Mouse (Mus musculus): ENCODE results near the gene Nolc1. TPM values are rescaled to one million over a fixed set of nuclear protein-coding genes. Genes with fewer than 3 reads are reported as not detected.
A peak's percentile ranks its signal among the peaks of the same experiment; 100 is the strongest.

Nolc1 gene
- polyA plus RNA-seq, 1 experiment from 2014 or later: 79.8 TPM

DNA sequence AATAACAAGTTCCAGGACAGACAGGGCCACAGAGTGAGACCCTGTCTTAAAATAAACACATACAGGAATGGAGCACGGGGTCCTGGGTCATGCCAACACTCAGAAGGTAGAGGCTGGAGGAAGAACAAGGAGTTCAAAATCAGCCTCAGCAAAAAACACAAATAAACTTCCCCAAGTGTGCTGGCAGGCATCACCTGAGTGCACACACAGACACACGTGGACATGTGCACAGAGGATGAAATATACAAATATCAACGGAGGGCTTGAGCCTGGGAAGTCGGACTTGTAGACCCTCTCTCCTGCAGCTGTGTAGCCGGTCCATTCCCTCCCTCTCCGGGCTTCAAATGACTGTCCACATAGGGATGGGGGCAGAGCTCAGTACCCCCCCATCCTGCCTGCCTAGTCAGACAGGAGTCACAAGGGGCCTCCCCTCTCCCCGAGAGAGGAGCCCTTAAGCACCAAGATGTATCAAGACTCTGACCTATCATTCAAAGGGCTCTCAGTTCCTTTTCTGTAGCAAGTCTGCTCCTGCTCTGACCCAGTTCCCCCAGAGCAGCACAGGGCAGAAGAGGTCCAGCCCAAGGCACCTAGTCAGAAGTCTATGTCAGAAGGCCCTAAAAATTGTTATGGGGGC is 34.2 kb upstream of the Nolc1 start:
- H3K27me3 ChIP-seq (ENCODE audit: control insufficient read depth, insufficient read depth, low read length): no peaks in the 10 kb centered on the region
- H3K36me3 ChIP-seq (ENCODE audit: control insufficient read depth, insufficient read depth, low read length): no peaks in the 10 kb centered on the region
- peaks cover 69% of the 10 kb centered on the region for H3K4me1 ChIP-seq (ENCODE audit: control insufficient read depth, insufficient read depth, low read length)
- peak overlapping the region; percentile 99 for H3K27ac ChIP-seq (ENCODE audit: low read length)
- no peak for ATAC-seq (ENCODE audit: insufficient read depth, low FRiP score)
- H3K9me3 ChIP-seq (replicated peaks; ENCODE audit: control insufficient read depth, low read length): no peaks in the 10 kb centered on the region
- peak overlapping the region; percentile 94 for H3K4me2 ChIP-seq (ENCODE audit: low read depth, low read length)
- H3K9ac ChIP-seq (ENCODE audit: low read length): peak overlapping the region; percentile 98
- WGBS: 16% methylated on average over 7 of the region's 7 CpGs
- peak overlapping the region; percentile 97 for H3K4me3 ChIP-seq (replicated peaks; ENCODE audit: low read length)

DNA sequence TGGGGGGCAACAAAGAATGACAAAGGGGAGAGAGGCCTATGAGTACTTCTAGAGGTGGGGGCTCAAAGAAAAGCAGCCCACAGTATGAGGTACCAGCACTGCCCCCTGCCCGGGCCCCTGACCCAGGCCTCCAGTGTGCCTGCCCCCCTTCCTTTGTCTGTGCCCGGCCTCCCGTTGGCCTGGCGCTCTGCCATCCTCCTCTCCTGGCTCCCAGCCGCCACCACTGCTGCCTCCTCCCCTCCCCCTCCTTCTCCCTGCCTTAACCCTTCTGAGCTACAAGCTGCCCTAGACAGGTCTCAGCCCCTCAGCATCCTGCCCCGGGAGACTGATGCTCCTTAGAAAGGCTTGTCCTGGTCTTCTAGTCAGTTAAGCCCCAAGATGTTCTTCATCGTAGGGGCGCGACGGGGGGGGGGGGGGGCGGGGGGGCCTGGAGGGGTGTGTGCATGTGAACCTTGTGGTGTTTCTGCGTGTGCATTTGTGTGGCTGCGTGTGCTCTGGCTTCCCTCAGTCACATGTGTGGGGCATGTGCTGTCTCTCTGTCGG is 33.7 kb upstream of the Nolc1 start:
- Histone ChIP-seq H3K4me3 (replicated peaks; ENCODE audit: low read length) (peak overlapping the region; percentile 97), H3K4me1 (ENCODE audit: control insufficient read depth, insufficient read depth, low read length) (peaks cover 69% of the 10 kb centered on the region), H3K4me2 (ENCODE audit: low read depth, low read length) (peak overlapping the region; percentile 94), H3K9ac (ENCODE audit: low read length) (peak overlapping the region; percentile 98), H3K27me3 (ENCODE audit: control insufficient read depth, insufficient read depth, low read length) (no peaks in the 10 kb centered on the region), H3K27ac (ENCODE audit: low read length) (peak overlapping the region; percentile 99), H3K9me3 (replicated peaks; ENCODE audit: control insufficient read depth, low read length) (no peaks in the 10 kb centered on the region), H3K36me3 (ENCODE audit: control insufficient read depth, insufficient read depth, low read length) (no peaks in the 10 kb centered on the region)
- WGBS: under 1% methylated on average over 9 of the region's 14 CpGs
- ATAC-seq (ENCODE audit: insufficient read depth, low FRiP score): peak; percentile 5; the same call in 1 of the 2 replicates

DNA sequence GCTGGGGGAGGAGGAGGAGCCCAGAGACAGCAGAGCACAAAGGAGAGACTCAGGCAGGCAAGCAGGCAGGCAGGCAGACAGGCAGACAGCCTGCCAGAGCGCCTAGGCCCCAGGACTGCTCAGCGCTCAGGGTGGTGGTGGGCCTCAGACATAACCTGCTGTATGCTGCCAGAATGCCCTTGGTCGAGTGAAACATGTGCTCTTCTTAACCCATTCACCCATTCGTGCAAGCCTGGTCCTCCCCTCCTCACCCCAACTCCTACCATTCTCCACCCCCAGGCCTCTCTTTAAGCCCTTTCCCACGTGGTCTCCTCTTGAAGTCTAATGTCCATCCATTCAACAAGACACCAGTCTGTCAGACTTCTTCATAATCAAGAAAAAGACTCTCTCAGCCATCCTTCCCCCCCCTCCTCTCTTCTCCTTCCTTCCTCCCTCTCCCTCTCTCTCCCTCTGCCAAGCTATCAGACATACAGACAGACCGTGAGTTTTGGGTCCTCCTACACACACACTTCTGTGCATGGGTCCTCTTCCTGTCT is 33.1 kb upstream of the Nolc1 start:
- peak overlapping the region; percentile 97 for H3K4me3 ChIP-seq (replicated peaks; ENCODE audit: low read length)

DNA sequence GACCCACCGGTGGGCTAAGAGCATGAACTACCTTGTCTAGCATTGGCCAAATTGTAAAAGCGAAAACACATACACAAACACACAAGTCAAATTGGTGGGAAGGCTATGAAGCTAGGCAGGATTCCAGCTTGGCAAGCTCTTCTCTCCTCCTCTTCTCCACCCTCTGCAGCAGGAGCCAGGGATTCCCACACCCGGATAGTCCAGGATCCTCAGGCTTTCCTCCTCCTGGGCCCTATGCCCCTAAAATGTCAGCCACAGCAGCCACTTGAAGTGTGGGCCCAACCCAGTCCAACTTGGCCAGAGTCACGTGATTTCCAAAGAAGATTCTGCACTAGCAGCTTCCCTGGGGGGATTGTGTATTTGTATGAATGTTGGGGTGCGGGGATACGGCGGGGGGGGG is 32.3 kb upstream of the Nolc1 start:
- Histone ChIP-seq H3K4me3 (replicated peaks; ENCODE audit: low read length) (peak overlapping the region; percentile 97), H3K27ac (ENCODE audit: low read length) (peak overlapping the region; percentile 99), H3K4me2 (ENCODE audit: low read depth, low read length) (peak overlapping the region; percentile 94), H3K4me1 (ENCODE audit: control insufficient read depth, insufficient read depth, low read length) (peaks cover 57% of the 10 kb centered on the region), H3K9ac (ENCODE audit: low read length) (peak overlapping the region; percentile 98), H3K36me3 (ENCODE audit: control insufficient read depth, insufficient read depth, low read length) (no peaks in the 10 kb centered on the region), H3K9me3 (replicated peaks; ENCODE audit: control insufficient read depth, low read length) (no peaks in the 10 kb centered on the region), H3K27me3 (ENCODE audit: control insufficient read depth, insufficient read depth, low read length) (no peaks in the 10 kb centered on the region)
- WGBS: 53% methylated on average over 7 of the region's 7 CpGs
- no peak for ATAC-seq (ENCODE audit: insufficient read depth, low FRiP score)

More for the DNA sequence above, 33.1 kb upstream of the Nolc1 start:
- Histone ChIP-seq H3K9ac (ENCODE audit: low read length) (peak overlapping the region; percentile 98), H3K36me3 (ENCODE audit: control insufficient read depth, insufficient read depth, low read length) (no peaks in the 10 kb centered on the region), H3K9me3 (replicated peaks; ENCODE audit: control insufficient read depth, low read length) (no peaks in the 10 kb centered on the region), H3K4me2 (ENCODE audit: low read depth, low read length) (peak overlapping the region; percentile 94), H3K27me3 (ENCODE audit: control insufficient read depth, insufficient read depth, low read length) (no peaks in the 10 kb centered on the region), H3K4me1 (ENCODE audit: control insufficient read depth, insufficient read depth, low read length) (peaks cover 64% of the 10 kb centered on the region), H3K27ac (ENCODE audit: low read length) (peak overlapping the region; percentile 99)
- ATAC-seq (ENCODE audit: insufficient read depth, low FRiP score): no peak
- 8% methylated on average over 6 of the region's 6 CpGs for WGBS

DNA sequence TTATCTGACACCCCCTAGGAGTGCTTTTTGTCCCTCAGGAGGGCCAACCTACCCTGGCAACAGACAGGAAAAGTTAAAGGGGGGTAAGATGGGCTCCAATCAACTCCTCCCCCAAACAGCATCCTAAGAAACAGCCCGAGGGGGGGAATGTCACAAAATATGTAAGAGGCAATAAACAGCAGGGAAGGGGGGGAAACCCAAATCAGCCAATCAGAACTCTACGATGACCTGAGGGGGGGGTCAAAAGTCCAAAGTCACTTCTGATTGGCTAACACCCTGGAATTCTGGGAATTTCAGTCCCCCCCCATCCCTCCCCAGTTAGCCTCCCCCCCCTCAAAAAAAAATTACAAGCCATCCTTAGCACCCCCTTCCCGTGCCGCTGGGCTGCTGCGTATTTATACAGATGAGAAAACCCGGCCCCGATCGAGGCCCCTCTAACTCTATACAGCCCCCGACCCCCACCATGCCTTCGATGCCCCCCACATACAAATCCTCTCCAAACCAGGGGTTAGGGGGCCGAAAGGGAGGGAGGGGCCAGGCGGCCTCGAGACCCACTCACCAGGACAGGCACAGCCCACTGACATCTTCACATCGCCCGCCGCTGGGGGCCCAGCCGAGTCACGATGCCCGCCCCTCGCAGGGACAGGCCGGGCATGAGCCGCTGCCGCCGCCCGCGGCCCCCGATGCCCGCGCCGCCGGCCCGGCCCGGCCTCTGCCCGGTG is 31.2 kb upstream of the Nolc1 start, which contains the start of gene Pprc1:
Pprc1 (plus strand) TSS at position 616 of the 722 bp plus-strand sequence.
- Histone ChIP-seq H3K9me3 (replicated peaks; ENCODE audit: control insufficient read depth, low read length) (no peaks in the 10 kb centered on the region), H3K4me1 (ENCODE audit: control insufficient read depth, insufficient read depth, low read length) (peaks cover 57% of the 10 kb centered on the region)
- no peak for ATAC-seq (ENCODE audit: insufficient read depth, low FRiP score)

DNA sequence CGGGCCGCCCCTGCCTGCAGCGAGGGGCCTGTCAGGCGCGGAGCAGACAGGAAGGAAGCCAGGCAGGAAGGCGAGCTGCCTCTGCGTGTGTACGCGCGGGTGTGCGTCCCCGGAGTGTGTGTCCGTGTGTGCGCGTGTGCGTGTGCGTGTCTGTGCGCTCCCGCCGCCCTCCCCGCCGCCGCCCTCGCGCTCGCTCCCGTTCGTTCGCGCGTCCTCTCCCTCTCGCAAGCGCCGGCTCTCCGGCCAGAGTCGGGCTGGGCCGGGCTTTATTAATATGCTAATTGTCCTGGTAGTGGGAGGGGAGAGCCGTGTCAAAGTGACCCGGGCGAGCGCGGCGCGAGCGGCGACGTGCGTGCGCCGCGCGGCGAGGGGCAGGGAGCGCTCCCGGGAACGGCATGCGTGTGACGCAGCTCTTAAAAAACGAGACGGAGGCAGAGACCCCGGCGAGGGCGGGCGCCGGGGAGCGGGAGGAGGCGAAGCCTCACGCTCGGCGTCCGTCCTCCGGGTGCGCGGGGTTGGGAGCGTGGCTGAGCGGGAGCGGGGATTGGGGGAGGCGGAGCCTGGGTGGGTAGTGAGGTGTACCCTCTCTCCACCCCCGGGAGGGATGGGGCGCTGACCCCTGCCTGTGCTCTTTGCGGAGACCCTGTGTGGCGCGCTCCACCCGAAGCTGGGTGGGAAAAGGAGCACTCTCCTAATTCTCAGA is 30.5 kb upstream of the Nolc1 start, which contains the start of gene Ldb1:
Ldb1 (minus strand) TSS at position 222 of the 703 bp plus-strand sequence.
- under 1% methylated on average over 82 of the region's 84 CpGs for WGBS
- peak within 1 kb of the TSS; percentile 99 for H3K27ac ChIP-seq (ENCODE audit: low read length)

More for the DNA sequence above, 31.2 kb upstream of the Nolc1 start, which contains the start of gene Pprc1:
- under 1% methylated on average over 34 of the region's 34 CpGs for WGBS
- H3K4me3 ChIP-seq (replicated peaks; ENCODE audit: low read length): peak within 1 kb of the TSS; percentile 97
- H3K4me2 ChIP-seq (ENCODE audit: low read depth, low read length): peak within 1 kb of the TSS; percentile 94
- H3K27me3 ChIP-seq (ENCODE audit: control insufficient read depth, insufficient read depth, low read length): no peaks in the 10 kb centered on the region
- peak within 1 kb of the TSS; percentile 99 for H3K27ac ChIP-seq (ENCODE audit: low read length)
- H3K9ac ChIP-seq (ENCODE audit: low read length): peak within 1 kb of the TSS; percentile 98
- no peaks in the 10 kb centered on the region for H3K36me3 ChIP-seq (ENCODE audit: control insufficient read depth, insufficient read depth, low read length)

DNA sequence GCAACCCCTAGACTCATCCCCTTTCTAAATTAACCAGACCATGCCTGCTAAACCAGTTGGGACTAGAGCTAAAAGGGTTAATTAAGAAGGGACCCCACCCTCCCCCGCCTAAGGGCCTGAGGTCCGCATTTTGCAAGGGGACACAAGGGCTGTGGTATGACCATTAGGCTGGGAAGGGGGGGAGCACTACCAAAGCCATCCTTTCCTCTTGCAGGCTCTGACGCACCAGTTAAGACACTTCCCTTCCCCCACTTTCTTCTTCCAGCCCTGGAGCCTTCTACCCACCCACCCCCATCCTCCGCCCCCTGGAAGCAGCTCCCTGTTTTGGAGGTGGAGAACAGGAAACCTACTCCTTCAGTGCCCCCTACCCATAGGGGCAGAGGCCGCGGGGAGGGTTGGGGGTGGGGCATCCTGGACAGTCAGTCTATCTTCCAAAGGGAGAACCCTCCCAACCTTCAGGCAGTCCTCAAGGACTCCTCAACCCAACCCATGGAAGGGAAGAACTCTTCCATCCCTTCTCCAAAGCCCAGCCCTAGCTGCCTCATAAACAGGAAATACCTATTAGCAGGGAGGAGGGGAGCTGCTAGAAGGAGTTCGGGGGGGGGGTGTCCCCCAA is 29.9 kb upstream of the Nolc1 start:
- Histone ChIP-seq H3K27ac (ENCODE audit: low read length) (peak overlapping the region; percentile 99), H3K4me3 (replicated peaks; ENCODE audit: low read length) (peak overlapping the region; percentile 97), H3K27me3 (ENCODE audit: control insufficient read depth, insufficient read depth, low read length) (no peaks in the 10 kb centered on the region), H3K4me1 (ENCODE audit: control insufficient read depth, insufficient read depth, low read length) (peaks cover 46% of the 10 kb centered on the region), H3K9ac (ENCODE audit: low read length) (peak overlapping the region; percentile 98), H3K9me3 (replicated peaks; ENCODE audit: control insufficient read depth, low read length) (no peaks in the 10 kb centered on the region), H3K4me2 (ENCODE audit: low read depth, low read length) (peak overlapping the region; percentile 94), H3K36me3 (ENCODE audit: control insufficient read depth, insufficient read depth, low read length) (no peaks in the 10 kb centered on the region)
- under 1% methylated on average over 7 of the region's 7 CpGs for WGBS
- ATAC-seq (ENCODE audit: insufficient read depth, low FRiP score): peak; percentile 61

More for the DNA sequence above, 30.5 kb upstream of the Nolc1 start, which contains the start of gene Ldb1:
- peaks cover 53% of the 10 kb centered on the region for H3K4me1 ChIP-seq (ENCODE audit: control insufficient read depth, insufficient read depth, low read length)
- ATAC-seq (ENCODE audit: insufficient read depth, low FRiP score): peak; percentile 80
- no peaks in the 10 kb centered on the region for H3K36me3 ChIP-seq (ENCODE audit: control insufficient read depth, insufficient read depth, low read length)
- peak within 1 kb of the TSS; percentile 97 for H3K4me3 ChIP-seq (replicated peaks; ENCODE audit: low read length)
- no peaks in the 10 kb centered on the region for H3K9me3 ChIP-seq (replicated peaks; ENCODE audit: control insufficient read depth, low read length)
- H3K27me3 ChIP-seq (ENCODE audit: control insufficient read depth, insufficient read depth, low read length): no peaks in the 10 kb centered on the region
- H3K4me2 ChIP-seq (ENCODE audit: low read depth, low read length): peak within 1 kb of the TSS; percentile 94
- H3K9ac ChIP-seq (ENCODE audit: low read length): peak within 1 kb of the TSS; percentile 98

DNA sequence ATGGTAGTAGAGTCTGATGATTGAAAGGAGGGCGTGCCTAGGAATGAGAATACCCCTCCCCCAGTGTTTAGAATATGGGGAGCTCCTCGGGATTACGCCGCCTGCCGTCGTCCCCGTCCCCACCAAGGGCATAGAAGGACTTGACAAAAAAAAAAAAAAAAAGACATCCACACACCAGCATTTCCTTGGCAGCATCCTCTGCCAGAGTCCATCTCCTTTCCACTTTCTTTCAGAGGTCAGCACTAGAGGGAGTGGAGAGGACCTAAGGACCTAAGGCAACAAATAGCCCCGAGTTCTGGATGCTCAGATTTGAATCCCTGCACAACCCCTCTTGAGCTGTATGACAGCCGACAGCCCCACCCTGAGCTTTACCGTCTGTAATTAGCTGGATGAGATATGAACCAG is 29.0 kb upstream of the Nolc1 start:
- H3K4me3 ChIP-seq (replicated peaks; ENCODE audit: low read length): no peak overlapping the region
- H3K9ac ChIP-seq (ENCODE audit: low read length): no peak overlapping the region
- H3K27me3 ChIP-seq (ENCODE audit: control insufficient read depth, insufficient read depth, low read length): no peaks in the 10 kb centered on the region
- ATAC-seq (ENCODE audit: insufficient read depth, low FRiP score): no peak
- H3K27ac ChIP-seq (ENCODE audit: low read length): peak overlapping the region; percentile 99
- 3% methylated on average over 10 of the region's 10 CpGs for WGBS
- no peaks in the 10 kb centered on the region for H3K36me3 ChIP-seq (ENCODE audit: control insufficient read depth, insufficient read depth, low read length)
- peak overlapping the region; percentile 94 for H3K4me2 ChIP-seq (ENCODE audit: low read depth, low read length)
- peaks cover 38% of the 10 kb centered on the region for H3K4me1 ChIP-seq (ENCODE audit: control insufficient read depth, insufficient read depth, low read length)
- no peaks in the 10 kb centered on the region for H3K9me3 ChIP-seq (replicated peaks; ENCODE audit: control insufficient read depth, low read length)
